Mouse (Mus musculus) spleen, adult 2 months (tissue): ENCODE results near the gene Itpr3.

ENCODE experiments used
- CTCF ChIP-seq: fragments of 200-500 bp; IDR thresholded peaks from 2 replicates; pipeline ENCODE4 v1.5.1; 2011; ENCODE audit warnings: mild to moderate bottlenecking, inconsistent platforms; ENCODE audit not compliant: insufficient read depth, insufficient read length, insufficient replicate concordance; ENCODE audit errors: extremely low read depth
- POLR2A ChIP-seq: fragments of 200-500 bp; IDR thresholded peaks from 2 replicates; pipeline ENCODE4 v1.6.1; 2011; ENCODE audit warnings: low read depth, low read length, inconsistent platforms

GRCm38 (mm10) chr17:27123813-27124375 is 66.8 kb downstream of the Itpr3 start:
- TF ChIP-seq CTCF, result no peak
- no peak for TF ChIP-seq POLR2A
